Comparison of ENCODE assay signal across 9 mouse cellular contexts in the genomic region with DNA sequence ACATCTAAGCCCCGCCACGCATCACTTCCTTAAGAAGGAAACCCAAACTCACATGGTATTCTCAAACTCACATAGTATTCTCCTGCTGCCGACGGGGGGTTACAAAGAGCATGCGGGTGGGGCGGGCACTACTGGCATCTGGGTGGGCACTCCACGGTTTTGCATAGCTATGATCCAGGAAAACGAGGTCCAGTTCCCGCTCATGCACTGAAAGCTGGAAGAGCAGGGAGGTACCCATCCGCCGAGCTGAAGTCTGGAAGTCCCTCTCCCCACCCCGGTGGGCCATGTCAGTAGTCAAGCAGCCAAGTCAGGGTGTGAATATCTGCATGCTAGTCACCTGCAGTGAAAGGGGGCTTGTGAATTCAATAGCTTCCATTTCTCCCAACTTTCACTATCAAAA. TPM values are rescaled to one million over a fixed set of nuclear protein-coding genes. Genes with fewer than 3 reads are reported as not detected.
DNase-seq lines count a peak whose midpoint lies in the region; ATAC-seq lines count a peak whose summit lies in the region.
"Had no signal": no experiment of that assay in that cellular context is flagged by ENCODE, and none has a peak within 500 bp of the region (broad histone marks: within the 10 kb centered on the region; RNA-seq: fewer than 3 reads in every experiment).

No protein-coding gene starts in this region.

- peak; percentile 19 for DNase-seq in adrenal gland, adult 2 months
- no peak for DNase-seq in adrenal gland, postnatal 25 days
- DNase-seq in intestine, embryonic 14.5 days (ENCODE audit: low spot score), result no peak
- no peak for DNase-seq in urinary bladder, postnatal 4 days (ENCODE audit: low spot score in 2 of 2)
- DNase-seq in frontal cortex, postnatal 25 days (ENCODE audit: low spot score in 2 of 2), result no peak

- WGBS in intestine, embryonic 14.5 days, result 52% methylated on average over 12 of the region's 12 CpGs
- 50% methylated on average over 12 of the region's 12 CpGs for WGBS in midbrain, embryonic 15.5 days

- H3K4me3 ChIP-seq in megakaryocyte, embryonic 14.5 days (replicated peaks), result peak overlapping the region; percentile 95
- peak overlapping the region; percentile 81 for H3K4me3 ChIP-seq in intestine, embryonic 14.5 days (ENCODE audit: low read depth, low read length)
- peak overlapping the region; percentile 70 for H3K4me3 ChIP-seq in midbrain, embryonic 15.5 days

- no peak for ATAC-seq in megakaryocyte, adult 5-6 weeks (ENCODE audit: poor library complexity, severe bottlenecking)
- ATAC-seq in intestine, embryonic 14.5 days (replicated peaks; ENCODE audit: low FRiP score, low TSS enrichment, low read depth), result no peak
- ATAC-seq in midbrain, embryonic 15.5 days (replicated peaks), result no peak

- H3K4me1 ChIP-seq in megakaryocyte, embryonic 14.5 days, result peaks cover 29% of the 10 kb centered on the region
- H3K4me1 ChIP-seq in intestine, embryonic 14.5 days (replicated peaks; ENCODE audit: control insufficient read depth, insufficient read depth, low read length), result peaks cover 7% of the 10 kb centered on the region
- peaks cover 17% of the 10 kb centered on the region for H3K4me1 ChIP-seq in midbrain, embryonic 15.5 days

- H3K27me3 ChIP-seq in megakaryocyte, embryonic 14.5 days (replicated peaks), result peaks cover 8% of the 10 kb centered on the region
- H3K27me3 ChIP-seq in intestine, embryonic 14.5 days (replicated peaks; ENCODE audit: control insufficient read depth, insufficient read depth, low read length), result no peaks in the 10 kb centered on the region
- no peaks in the 10 kb centered on the region for H3K27me3 ChIP-seq in midbrain, embryonic 15.5 days (replicated peaks)

- H3K9me3 ChIP-seq in megakaryocyte, embryonic 14.5 days, result no peaks in the 10 kb centered on the region
- no peaks in the 10 kb centered on the region for H3K9me3 ChIP-seq in intestine, embryonic 14.5 days (ENCODE audit: control insufficient read depth, low read length)
- H3K9me3 ChIP-seq in midbrain, embryonic 15.5 days, result no peaks in the 10 kb centered on the region

- no peak overlapping the region for H3K27ac ChIP-seq in intestine, embryonic 14.5 days (ENCODE audit: low read depth)
- no peak overlapping the region for H3K27ac ChIP-seq in midbrain, embryonic 15.5 days

- H3K9ac ChIP-seq in intestine, embryonic 14.5 days (ENCODE audit: low read length), result peak overlapping the region; percentile 87
- H3K9ac ChIP-seq in midbrain, embryonic 15.5 days, result 0 out of 2 replicates have a peak overlapping the region, but pooled peaks have one; percentile 9

- H3K36me3 ChIP-seq in megakaryocyte, embryonic 14.5 days (replicated peaks; ENCODE audit: low read length), result peaks cover 42% of the 10 kb centered on the region
- H3K36me3 ChIP-seq in intestine, embryonic 14.5 days (ENCODE audit: control insufficient read depth, insufficient read depth, low read length), result peaks cover 26% of the 10 kb centered on the region
- H3K36me3 ChIP-seq in midbrain, embryonic 15.5 days (replicated peaks), result 0 out of 2 replicates have a peak, but pooled peaks cover 3% of the 10 kb centered on the region

- H3K4me2 ChIP-seq in intestine, embryonic 14.5 days (ENCODE audit: low read length), result peak overlapping the region; percentile 84
- peak overlapping the region; percentile 54 for H3K4me2 ChIP-seq in midbrain, embryonic 15.5 days

RNA-seq across cellular contexts. Expression of a gene that starts 1.3 kb away (rescaled TPM):
- 100 to 1,000 TPM; 101 to 109 TPM for total RNA-seq in adrenal gland, adult 2 months (2021)
- 60.7 and 68.8 TPM in 2 replicates for polyA plus RNA-seq in adrenal gland, adult 2 months (2012; rRNA removed)
- 102 and 103 TPM in 2 replicates for total RNA-seq in adrenal gland, postnatal 25 days (2021)
- polyA plus RNA-seq in megakaryocyte, embryonic 14.5 days (2012; ENCODE audit: insufficient read depth, low replicate concordance), result 5.8 and 6.6 TPM in 2 replicates
- 12.6 and 13.9 TPM in 2 replicates for total RNA-seq in megakaryocyte, adult 5-6 weeks (2015)
- 28.2 and 31.5 TPM in 2 replicates for total RNA-seq in megakaryocyte, adult 5-6 weeks (2017)
- 41.4 and 45.9 TPM in 2 replicates for polyA plus RNA-seq in intestine, embryonic 14.5 days (2014; fragmentation: Nextera tagmentation; extraction: Ambion mirVana)
- 44.4 and 44.9 TPM in 2 replicates for polyA plus RNA-seq in midbrain, embryonic 15.5 days (2015; fragmentation: Nextera tagmentation; extraction: Ambion mirVana)

RNA-seq across cellular contexts. Expression of a gene that starts 4.4 kb away (rescaled TPM):
- under 1 TPM in 1 of 2 experiments, not detected in 1; 0.17 TPM for total RNA-seq in adrenal gland, adult 2 months (2021)
- 0.02 TPM in 2 replicates for polyA plus RNA-seq in adrenal gland, adult 2 months (2012; rRNA removed)
- total RNA-seq in adrenal gland, postnatal 25 days (2021), result not detected in 2 replicates
- not detected in 2 replicates for polyA plus RNA-seq in megakaryocyte, embryonic 14.5 days (2012; ENCODE audit: insufficient read depth, low replicate concordance)
- total RNA-seq in megakaryocyte, adult 5-6 weeks (2015), result not detected in 2 replicates
- 0.37 TPM in 1 of 2 replicates, not detected in the other for total RNA-seq in megakaryocyte, adult 5-6 weeks (2017)
- polyA plus RNA-seq in intestine, embryonic 14.5 days (2014; fragmentation: Nextera tagmentation; extraction: Ambion mirVana), result 0.78 and 0.91 TPM in 2 replicates
- polyA plus RNA-seq in midbrain, embryonic 15.5 days (2015; fragmentation: Nextera tagmentation; extraction: Ambion mirVana), result 2.6 TPM in 2 replicates
- total RNA-seq: heart, postnatal 36 days had no signal
